Mouse (Mus musculus): ENCODE measurements around the gene Dgcr2.

Dgcr2 gene

DNA sequence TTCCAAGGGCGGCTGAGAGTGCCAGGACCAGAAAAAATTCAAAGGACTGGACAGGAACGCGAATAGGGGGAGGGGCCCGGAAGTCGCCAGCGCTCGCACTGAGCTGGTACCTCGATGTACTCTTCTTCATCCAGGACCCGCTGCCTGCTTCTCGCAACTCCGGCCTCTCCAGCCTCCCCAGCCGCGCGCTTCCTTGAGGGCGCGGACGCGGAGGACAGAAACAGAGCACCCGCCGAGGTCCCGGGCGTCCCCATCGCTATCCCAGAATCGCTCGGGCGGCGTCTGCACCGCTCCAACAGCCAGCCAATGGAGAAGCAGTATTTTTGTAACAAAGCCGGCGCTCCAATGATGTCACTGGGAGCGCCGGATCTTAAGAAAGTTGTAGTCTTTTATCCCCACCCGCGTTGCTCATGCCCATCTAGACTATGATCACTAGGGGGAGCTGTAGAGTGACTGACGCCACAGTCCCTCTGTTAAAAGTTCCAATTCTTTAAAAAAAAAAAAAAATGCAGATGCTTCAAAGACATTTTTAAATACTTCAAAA is 12.8 kb upstream of the Dgcr2 start, which contains the start of gene Ess2:
Gene Ess2 (minus strand): TSS at position 297 of the 544 bp plus-strand sequence.
- DNase-seq: peak; percentile 94

GRCm38 (mm10) chr16:17896091-17896490 is 2.3 kb downstream of the Dgcr2 start:
- DNase-seq: no peak

DNA sequence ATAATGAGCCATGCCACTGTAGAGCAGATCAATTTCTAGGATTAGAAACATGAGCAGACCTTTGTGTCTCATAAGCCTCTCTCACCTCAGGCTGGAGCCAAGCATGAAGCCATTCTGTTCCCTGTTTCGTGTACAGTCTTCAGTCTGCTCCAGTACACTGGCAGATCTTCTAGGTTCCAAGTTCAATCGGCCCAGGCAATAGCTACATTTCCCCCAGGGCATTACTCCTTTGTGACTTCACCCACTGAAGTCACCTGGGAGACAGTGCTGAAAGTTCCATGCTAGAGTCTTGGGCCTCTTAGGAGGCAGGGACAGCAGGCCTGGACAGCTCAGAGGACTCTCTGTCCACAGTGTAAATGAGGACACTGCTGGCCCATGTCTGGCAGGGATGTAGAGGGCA is 4.4 kb downstream of the Dgcr2 start, which contains the start of gene Tssk1:
Gene Tssk1 (plus strand): TSS at position 301 of the 400 bp plus-strand sequence.
- no peak for DNase-seq

- DNase-seq: peak; percentile 89
Measured at GRCm38 (mm10) chr16:17892606-17893005, 5.8 kb downstream of the Dgcr2 start.

GRCm38 (mm10) chr16:17891567-17891959 is 6.8 kb downstream of the Dgcr2 start, which contains the start of gene Gm20518:
TSS of gene Gm20518 (minus strand) at chr16:17891671.
- DNase-seq: peak; percentile 98

DNA sequence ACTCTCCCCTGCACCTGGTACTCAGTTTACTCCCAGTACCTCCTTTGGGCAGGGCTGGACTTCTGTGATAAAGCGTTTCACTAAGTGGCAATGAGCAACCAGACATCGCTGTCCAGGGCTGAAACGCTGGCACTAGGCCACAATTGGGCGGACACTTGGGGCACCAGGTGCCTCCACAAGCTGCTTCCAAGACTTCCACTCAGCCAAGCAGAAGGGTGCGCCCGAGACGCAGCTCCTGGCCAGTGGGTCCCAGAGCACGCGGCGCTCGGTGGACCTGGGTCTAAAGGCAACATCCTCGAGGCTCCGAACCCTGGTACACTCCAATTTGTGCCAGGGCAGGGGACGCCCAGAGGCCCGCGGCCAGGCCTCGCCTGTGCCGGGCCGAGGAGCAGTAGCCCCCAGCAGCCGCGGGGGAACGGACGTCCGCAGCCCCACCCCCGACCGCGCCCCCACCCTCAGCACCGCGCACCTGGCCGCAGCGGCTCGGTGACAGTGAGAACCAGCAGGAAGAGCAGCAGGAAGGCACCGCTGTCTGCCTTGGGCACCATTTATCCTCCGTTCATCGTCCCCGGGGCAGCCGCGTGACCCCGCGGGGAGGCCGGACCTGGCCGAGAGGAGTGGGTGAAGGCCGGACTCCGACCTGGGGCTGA is 7.3 kb downstream of the Dgcr2 start:
- DNase-seq: peak; percentile 92

GRCm38 (mm10) chr16:17890342-17890727 is 8.0 kb downstream of the Dgcr2 start:
- DNase-seq: no peak

DNA sequence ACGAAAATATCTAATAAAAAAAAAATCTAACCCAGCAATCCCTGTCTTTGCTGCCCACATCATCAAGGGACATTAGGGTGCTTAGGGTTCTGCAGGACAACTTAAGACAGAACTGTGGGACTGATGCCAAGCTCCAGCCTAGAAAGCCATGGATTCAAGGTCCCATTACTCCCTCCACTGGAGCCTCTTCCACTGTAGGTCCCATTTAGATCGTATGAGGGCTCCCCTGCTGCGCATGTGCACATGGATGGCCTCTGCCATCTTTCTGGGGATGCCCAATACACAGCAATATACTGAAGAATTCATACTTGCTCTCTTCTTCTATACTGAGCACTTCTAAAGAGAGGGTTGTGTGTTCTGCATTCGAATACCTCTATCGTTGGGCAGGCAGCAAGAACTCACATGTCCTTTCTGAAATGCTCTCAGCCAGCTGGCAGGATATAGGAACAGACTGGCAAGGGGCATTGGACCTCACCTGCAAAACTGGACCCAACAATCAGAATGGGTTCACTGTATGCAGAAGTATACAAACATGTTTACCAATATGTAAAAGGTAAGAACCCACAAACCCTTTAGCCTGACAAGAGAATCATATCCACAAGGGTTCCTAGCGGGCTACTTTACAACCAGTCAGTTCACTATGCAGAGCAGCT is 8.5 kb downstream of the Dgcr2 start:
- DNase-seq: no peak

- no peak for DNase-seq
Measured at GRCm38 (mm10) chr16:17884116-17884515, 14.2 kb downstream of the Dgcr2 start.

DNA sequence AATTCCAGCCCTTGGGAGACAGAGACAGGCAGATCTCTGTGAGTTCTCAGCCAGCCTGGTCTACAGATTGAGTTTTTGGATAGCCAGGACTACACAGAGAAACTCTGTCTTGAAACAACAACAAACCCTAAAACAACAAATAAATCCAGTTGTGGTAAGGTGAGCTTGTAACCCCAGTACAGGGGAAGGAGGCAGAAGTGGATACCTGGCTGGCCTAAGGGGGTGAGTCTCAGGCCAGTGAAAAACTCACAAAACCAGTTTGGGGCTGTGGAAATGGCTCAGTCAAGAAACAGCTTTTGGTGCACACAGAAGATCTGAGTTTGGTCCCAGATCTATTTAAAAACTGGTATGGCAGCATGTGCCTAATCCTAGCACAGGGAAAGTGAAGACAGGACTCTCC is 16.2 kb downstream of the Dgcr2 start:
- DNase-seq: no peak

GRCm38 (mm10) chr16:17879571-17879970 is 18.8 kb downstream of the Dgcr2 start:
- no peak for DNase-seq

DNA sequence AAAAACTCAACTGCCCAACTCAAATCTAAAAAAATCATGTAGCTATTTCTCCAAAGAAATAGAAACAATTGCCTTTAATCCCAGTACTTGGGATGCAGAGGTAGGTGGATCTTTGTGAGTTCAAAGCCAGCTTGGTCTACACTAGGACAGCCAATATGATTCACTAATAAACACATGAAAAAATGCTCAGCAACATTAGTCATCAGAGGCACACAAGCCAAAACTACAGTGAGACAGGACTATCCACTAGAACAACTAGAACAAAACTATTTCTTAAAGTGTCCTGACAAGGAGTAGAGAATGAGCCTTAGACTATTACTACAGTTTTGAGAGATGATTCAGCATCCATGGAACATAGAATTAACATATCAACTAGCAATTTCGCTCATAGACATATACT is 22.3 kb downstream of the Dgcr2 start:
- no peak for DNase-seq

- no peak for DNase-seq
Measured at GRCm38 (mm10) chr16:17875174-17875573, 23.2 kb downstream of the Dgcr2 start.

GRCm38 (mm10) chr16:17872995-17873394 is 25.4 kb downstream of the Dgcr2 start:
- no peak for DNase-seq

DNA sequence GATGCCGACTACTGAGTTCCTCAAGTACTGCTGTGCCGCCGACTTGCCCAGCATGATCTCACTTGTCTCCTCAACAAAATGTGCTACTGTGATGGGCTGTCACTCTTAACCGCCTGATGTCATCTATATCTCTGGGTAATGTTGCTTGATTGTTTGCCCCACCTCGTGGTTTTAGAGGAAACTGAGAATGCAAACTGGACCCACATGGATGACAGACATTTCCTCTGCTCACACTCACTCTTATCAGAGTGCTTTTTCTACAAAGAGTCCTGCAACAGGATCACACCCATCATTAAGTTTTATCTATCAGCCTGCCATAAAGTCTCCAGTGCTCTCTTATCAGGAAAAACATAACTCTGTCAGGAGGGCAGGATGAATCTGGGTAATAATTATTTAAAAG is 27.1 kb downstream of the Dgcr2 start:
- DNase-seq: no peak

DNA sequence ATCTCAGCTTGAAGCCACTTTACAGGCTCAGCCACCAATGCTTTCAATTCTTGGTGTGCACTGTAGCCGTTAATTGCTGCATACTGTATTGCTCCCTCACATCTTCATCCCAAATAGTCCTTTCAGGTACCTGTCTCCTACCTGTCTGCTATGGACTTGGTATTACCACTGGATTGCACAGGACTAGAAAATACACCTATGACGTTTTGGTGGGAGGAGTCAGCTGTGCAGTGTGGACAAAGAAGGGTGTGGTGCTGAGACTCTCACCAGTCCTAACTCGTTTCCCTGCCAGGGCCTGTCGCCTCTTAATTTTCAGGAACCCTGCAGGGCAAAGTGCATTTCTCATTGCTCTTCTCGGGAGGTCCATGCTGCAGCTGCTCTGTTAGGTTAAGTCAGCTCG is 32.6 kb downstream of the Dgcr2 start:
- DNase-seq: peak; percentile 40

- DNase-seq: peak; percentile 15
Measured at GRCm38 (mm10) chr16:17865293-17865692, 33.1 kb downstream of the Dgcr2 start.

GRCm38 (mm10) chr16:17858592-17858991 is 39.8 kb downstream of the Dgcr2 start:
- DNase-seq: no peak

DNA sequence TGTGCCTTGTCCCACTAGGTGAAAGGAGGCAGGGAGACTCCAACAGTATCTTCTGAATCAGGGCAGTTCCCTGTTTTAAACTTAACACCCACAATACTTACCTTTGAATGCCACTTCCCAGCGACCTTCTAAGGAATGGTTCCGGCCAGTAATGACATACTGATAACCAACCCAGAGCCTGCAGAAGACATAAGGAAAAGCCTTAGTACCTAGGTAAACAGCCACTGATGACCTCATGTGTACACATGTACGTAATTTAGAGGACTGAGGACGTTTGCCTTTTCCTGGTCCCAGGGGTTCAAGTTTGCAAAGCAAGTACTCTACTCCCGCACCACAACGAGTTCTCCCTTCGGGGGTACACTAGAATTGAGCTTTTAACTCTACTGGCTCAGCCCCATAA is 41.2 kb downstream of the Dgcr2 start:
- no peak for DNase-seq

- no peak for DNase-seq
Measured at GRCm38 (mm10) chr16:17853263-17853662, 45.1 kb downstream of the Dgcr2 start.

DNA sequence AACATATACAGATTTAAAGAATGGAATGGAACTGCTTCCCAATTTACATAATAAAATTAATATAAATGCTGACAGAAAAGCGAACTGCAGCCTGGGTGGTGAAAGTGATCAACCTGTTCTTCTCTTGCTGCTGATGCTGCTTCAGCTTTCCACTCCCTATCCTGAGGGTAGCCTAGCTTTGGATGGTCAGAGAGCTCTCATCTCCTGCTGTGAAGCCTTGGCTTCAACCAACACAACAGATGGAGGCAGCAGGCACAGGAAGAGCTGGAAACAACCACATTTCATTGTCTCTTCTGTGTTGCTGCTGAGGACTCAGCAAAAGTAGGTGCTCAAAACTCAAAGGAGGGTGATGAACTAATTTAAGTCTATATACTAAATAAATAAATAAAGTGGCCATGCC is 46.5 kb downstream of the Dgcr2 start:
- DNase-seq: no peak

- no peak for DNase-seq
Measured at GRCm38 (mm10) chr16:17851331-17851730, 47.0 kb downstream of the Dgcr2 start.

DNA sequence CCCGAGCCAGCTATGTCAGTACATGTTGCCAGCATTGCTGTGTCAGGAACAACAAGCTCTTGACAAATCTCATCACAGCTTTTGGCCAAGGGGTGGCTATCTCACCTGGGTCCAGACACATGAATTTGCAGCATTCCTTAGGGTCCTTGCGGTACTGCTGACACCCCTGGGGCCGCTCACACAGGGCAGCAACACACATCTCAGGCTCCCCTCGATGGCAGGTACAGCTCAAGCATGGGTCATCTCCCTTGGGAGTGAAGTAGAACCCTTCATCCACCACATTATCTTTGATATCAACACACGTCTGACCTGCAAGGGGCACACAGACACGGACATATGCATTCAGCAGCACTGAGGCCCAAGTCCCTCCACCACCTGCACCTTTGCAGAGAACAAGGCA is 48.9 kb downstream of the Dgcr2 start:
- DNase-seq: no peak

- DNase-seq: no peak
Measured at GRCm38 (mm10) chr16:17848928-17849327, 49.4 kb downstream of the Dgcr2 start.

Data from kidney, adult 11 months (tissue).